Mouse (Mus musculus): Measurements from ENCODE around the gene Cdk13.

Cdk13 gene

DNA sequence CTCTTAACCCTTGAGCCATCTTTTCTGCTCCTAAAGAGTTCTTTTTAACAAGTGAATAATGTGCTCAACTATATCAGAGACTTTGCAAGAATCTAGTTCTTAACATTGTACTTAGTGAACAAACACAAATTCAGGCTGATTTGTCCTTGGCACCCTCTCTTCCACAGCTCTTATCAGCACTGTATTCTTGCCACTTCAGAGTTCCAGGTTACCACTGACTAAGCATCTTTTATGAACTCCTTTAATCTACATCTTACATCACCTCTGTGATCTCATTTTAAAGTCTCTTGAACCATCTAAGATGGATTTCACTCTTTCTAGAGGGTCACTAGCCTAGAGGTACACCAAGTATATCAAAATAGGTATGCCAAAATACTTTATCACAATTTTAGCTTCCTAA, 29.5 kb downstream of the Cdk13 start:
- in situ Hi-C loops (cut with MboI; ENCODE audit: unreplicated experiment in 2 of 2), result no loop called here

DNA sequence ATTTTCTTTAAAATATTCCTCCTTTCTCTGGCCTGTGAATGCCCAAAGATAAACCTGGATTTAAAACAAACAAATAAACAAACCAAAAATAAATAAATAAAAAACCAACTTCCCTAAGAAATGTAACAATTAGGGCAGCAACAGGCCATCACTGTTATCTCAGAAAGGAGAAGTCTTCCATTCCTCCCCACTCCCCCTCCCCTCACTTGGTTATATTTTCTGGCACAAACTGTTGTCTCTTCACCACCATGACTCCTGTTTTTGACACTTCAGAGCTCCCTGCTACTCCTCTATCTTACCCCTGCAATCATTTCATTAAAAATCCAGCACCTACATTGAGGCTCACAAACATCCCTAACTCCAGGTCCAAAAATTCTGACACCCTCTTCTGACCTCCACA, 31.8 kb downstream of the Cdk13 start:
- in situ Hi-C loops (cut with MboI; ENCODE audit: unreplicated experiment in 2 of 2), result no loop called here

DNA sequence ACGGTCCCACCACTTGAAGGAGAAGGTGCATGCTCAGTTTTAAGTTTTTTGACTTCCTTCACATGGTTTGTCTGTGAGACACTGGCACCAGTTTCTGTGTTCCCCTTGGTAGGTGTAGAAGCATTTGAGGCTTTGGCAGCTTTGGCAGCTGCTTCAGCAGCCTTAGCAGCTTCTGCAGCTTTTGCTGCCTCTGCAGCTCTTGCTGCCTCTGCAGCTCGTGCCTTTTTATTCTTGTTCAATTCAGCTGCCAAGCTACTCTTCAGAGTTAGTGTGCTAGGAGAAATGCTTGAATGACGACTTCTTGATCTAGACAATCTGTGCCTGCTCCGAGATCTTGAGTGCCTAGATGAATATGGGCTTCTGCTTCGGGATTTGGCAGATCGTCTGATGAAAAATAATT, 32.3 kb downstream of the Cdk13 start:
- in situ Hi-C loops (cut with MboI; ENCODE audit: unreplicated experiment in 2 of 2), result no loop called here

DNA sequence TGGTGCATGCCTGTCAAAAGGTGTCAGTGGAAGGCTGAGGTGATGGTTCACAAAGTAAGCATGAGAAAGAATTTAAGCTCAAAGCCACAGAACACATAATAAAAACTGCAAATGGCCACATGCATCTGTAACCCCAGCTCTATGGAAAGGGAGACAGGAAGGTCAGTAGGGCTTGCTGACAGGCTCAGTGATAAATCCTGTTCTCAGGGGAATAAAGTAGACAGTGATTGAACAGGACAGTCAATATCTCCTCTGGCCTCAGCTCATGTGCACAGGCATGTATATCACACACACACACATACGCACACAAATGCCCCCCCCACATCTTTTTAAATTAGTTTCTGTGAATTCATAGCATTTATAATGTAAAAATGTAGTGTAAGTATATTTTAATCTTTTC, 42.5 kb downstream of the Cdk13 start:
- in situ Hi-C loops (cut with MboI; ENCODE audit: unreplicated experiment in 2 of 2), result no loop called here

DNA sequence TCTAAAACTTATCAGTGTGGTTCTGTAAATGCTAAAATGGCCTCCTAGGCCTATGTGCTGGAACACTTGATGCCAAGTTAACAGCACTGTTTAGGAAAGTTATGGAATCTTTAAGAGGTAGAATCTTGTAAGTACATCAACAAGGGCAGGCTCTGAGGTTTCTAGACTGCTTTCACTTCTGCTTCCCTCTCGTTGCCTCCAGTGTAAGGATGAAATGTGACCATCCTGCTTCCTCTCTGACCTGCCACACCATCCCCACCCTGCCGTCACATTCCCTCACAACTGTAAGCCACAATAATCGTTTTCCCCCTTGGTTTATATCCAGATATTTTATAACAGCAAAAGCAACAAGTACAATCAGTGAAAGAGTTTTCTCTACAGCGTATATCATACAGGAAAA, 49.9 kb downstream of the Cdk13 start:
- in situ Hi-C loops (cut with MboI; ENCODE audit: unreplicated experiment in 2 of 2), result no loop called here

DNA sequence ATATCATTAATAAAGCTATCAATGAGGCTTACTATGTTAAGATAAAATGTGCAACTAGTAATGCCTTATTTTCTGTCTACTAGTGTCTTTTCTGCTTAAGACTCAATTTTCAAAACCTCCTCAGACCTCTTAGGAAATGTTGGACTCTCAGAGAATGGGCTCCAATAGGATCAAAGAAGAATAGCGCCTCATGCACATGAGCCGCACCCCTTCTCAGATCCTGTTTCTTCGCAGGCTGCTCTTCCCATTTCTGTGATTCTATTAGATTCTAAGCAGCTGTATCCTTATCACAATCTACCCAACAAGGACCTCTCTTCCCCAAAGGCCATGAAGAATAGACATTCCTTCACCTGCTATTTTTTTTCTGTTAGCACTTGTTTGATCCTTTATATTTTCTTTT, 76.1 kb downstream of the Cdk13 start:
- in situ Hi-C loops (cut with MboI; ENCODE audit: unreplicated experiment in 2 of 2), result no loop called here

DNA sequence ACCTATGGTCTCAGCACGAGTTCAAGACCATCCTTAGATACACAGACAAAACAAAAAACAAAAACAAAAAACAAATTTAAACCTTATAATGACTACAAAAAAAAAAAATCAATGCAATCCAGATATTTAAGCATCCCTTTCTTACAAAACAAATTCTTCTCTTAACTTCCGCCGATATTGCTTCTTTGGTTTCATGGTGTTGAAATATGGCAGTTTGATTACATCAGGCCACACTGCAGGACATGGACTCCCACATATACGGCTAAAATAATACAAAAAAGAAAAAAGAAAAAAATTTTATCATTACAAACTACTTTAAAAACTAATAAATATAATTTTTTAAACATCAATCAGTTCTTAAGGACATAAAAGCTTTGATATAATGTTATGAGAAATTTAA, 77.0 kb downstream of the Cdk13 start:
- in situ Hi-C loops (cut with MboI; ENCODE audit: unreplicated experiment in 2 of 2), result no loop called here

DNA sequence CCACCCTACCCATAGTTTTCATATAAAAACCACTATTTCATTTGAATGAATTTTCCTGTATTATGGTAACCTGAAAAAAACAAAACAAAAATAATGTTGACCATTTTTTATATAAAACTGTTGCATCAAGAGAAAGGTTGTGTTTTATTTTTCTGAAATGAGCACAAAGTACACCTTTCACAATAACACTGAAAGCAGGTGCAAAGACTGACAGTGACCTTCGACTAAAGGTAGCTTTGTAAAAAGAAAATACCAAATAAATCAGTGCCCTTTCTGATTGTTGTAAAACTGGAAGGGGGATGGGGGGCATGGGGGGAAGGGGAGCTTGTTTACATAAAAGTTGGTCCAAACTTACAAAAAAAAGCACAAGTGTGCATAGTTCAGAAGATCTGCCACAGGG, 87.5 kb downstream of the Cdk13 start:
- in situ Hi-C loops (cut with MboI; ENCODE audit: unreplicated experiment in 2 of 2), result no loop called here

DNA sequence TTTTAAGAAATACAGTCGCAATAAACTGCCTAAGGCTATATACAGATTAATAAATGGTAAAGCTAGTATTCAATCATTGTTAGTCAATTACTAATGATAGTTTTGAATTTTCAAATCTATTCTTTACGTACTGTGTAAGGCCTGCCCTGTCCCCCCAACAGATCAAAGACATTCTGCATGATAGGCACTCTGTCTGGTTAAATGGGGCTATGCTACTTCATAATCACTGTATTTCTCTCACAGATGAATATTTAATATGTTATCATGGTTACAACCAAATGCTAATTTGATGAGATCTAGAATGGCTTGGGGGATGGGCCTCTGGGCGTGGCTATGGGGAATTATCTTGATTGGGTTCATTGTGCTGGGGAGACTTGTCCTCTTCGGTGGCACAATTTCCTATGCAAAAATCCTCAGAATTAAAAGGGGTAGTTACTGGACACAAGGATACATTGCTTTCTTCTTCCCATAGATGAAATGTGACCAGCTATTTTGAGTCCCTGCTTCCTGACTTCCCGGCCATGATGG, 96.0 kb downstream of the Cdk13 start:
- in situ Hi-C loops (cut with MboI; ENCODE audit: unreplicated experiment in 2 of 2), result no loop called here

DNA sequence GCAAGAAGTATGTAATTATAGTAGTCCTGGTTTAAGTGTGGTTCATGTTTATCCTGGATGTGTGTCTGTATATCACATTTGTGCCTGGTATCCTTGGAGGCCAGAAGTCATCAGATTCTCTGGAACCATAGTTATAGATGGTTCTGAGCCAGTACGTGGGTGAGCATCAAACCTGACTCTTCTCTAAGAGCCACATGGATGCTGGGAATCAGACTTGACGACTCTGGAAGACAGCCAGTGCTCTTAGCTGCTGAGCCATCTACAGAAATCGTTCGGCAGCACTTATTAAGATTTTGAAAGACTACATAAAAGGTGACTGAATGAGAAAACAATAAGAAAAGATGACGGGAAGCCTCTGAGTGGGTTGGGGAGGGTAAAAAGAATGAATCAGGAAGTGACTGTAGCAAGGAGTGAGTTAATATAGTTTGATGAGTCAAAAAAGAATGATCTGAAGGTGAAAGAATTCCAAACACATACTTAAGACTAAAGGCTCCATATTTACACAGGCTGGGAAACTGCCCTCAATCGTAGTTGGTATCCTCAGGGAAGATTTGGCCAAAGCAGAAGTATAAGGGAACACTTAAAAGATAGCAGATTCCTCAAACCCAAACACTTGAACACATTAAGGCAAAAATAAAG, 99.6 kb downstream of the Cdk13 start:
- in situ Hi-C loops (cut with MboI; ENCODE audit: unreplicated experiment in 2 of 2), result no loop called here

DNA sequence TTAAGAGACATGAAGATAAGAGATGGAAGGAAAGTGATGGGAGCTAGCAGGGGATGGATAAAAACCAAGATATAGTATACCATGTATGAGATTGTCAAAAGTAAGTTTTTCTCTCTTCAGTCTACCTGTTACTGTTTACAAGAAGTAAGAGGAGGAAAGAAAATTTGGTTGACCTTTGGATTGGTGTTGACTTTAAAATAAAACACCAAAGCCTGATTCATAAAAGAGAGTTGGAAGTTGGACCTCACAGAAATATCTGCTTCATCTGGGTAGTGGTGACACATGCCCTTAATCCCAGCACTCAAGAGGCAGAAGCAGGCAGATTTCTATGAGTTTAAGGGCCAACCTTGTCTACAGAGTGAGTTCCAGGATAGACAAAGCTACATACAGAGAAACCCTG, 102.6 kb downstream of the Cdk13 start:
- in situ Hi-C loops (cut with MboI; ENCODE audit: unreplicated experiment in 2 of 2), result no loop called here

DNA sequence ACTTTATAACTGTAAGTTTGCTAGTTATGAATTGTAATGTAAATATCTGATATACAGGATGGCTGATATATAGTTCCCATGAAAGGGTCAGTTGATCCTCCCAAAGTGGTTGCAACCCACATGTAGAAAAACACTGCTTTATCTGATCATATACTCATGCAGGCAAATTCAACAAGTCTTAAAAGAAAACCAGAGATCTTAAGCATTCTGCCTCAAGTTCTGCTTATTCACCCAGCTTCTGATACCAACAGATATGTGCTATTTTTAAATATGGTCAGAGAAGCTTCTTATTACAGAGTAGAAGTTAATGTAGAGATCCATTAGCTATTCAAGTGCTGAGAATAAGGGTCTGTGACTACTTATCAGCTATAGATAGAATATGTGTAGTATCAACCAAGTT, 103.6 kb downstream of the Cdk13 start:
- in situ Hi-C loops (cut with MboI; ENCODE audit: unreplicated experiment in 2 of 2), result no loop called here

DNA sequence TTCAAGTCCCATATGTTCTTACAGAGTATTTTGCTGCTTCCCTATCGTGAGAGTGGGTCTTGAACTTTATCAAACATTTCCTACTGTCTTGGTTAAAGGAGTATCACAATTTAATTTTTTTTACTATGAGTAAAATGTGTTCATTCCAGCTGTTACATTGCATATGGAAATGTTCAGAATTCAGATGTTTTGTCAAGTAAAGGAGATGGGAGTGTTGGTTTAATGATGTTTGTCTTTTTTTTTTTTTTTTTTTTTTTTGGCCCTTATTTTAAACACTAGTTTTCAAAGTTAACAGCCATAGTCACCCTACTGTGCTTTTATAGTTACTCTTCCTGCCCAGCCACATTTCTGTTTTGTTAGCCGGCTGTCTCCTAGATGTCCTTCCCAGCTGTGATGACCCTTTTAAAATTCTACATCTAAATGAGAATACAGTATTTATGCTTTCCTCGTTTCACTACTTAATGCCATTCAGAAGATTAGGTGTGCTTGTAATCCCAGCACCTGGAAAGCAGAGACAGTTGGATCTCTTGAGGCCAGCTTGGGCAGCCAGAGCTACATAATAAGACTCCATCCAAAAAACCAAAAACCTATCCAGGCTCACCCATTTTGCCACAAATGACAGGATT, 104.7 kb downstream of the Cdk13 start:
- in situ Hi-C loops (cut with MboI; ENCODE audit: unreplicated experiment in 2 of 2), result no loop called here

DNA sequence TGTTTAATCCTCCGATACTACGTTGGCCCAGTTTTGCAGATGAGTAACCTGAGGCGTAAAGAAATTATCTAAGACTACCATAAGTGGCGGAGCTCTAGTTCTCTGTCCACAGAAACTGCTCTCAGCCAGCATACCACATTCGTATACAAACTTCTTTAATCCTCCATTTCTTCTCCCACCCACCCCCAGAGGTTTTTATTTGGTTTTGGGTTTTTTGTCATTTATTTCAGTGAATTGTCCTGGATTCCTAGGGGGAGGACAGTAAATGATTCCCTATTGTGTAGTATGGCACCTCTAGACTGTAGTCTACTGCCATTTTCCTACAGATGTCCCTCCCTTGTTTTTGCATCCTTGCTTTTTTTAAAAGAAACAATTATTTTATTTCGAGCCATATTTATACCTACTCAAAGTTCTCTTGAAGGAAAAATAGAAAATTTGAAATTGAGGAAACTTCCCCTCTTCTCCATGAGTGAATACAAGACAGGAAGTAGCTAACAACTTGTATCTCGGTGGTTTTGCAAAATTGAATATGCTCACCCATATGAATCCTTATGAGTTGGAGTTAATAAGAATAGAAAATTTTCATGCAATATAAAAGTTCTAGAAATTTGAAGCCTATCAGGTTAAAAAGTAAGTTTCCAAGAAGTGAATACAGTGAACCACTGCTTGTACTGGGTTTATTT, 108.9 kb downstream of the Cdk13 start:
- in situ Hi-C loops (cut with MboI; ENCODE audit: unreplicated experiment in 2 of 2), result no loop called here

DNA sequence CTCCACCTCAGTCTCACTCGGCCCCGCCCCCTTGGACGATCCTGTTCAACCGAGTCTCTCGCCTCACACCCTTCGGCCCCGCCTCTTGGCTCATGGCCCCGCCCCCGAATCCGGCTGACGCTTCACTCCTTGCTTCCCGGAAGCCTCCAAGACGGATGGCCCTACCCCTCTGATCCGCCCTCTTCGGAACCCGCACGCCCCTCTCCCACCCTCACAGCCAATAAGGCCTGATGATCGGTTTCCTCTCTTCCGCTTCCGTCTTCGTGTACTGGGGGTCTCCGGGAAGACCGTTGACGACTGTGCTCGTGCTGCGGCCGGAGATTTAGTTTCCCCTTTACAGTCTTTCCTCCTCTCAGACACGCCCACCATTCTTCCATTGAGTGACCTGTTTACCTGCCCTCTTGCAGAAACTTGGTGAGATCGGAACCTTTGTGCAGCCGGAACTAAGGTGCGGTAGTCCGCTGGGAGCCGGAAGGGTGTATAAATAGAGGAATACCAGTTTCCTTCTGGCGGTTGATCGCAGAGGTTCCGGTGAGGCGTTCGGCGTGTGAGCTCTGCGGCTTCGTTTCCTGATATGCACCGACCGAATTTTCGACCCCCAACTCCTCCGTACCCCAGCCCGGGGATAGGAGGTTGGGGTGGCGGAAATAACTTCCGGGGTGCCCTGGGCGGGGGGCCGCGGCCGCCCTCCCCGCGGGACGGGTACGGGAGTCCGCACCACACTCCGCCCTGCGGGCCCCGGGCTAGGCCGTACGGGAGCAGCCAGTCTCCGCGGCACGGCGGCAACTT, 109.8 kb downstream of the Cdk13 start, which contains the start of the genes Mplkip and Sugct:
Mplkip (plus strand) TSS at position 282 of the 789 bp plus-strand sequence.
Sugct (minus strand) TSS at position 643 of the 789 bp plus-strand sequence.
- in situ Hi-C loops (cut with MboI; ENCODE audit: unreplicated experiment in 2 of 2), result no loop called here

DNA sequence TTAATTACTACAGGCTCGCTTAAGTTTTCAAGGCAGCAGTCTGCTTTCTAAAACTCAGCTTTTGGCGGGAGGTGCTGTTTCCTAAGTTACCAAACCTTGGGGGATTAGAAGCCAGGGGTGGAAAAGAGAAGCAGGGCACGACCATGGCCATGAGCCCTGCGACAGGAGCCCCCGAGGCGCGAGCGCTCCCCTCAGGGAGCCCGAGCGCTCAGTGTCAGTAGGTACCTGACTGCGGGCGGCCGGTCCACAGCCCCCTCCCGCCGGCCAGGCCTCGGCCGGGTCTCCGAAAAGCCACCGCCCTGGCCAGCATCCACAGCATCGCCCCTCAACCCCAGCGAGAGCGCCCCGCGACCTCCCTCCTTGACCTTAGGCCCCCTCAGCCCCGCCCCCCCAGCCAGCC, 110.5 kb downstream of the Cdk13 start:
- in situ Hi-C loops (cut with MboI; ENCODE audit: unreplicated experiment in 2 of 2), result no loop called here

DNA sequence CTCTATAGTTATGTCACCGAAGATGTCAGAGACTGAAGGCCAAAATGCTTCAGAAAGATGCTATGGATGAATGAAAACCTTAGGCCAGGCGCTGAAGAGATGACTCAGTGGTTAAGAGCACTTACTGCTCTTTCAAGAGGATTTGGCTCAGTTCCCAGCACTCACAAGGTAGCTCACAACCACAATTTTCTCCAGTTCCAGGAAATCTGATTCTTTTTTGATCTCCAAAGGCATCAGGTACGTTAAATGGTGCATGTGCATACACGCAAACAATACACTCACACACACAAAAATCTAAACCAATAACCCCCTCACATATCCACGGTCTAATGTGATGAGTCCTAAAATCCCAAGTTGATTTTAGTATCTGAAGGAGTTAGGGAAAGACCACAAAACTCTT, 111.1 kb downstream of the Cdk13 start:
- in situ Hi-C loops (cut with MboI; ENCODE audit: unreplicated experiment in 2 of 2), result no loop called here

DNA sequence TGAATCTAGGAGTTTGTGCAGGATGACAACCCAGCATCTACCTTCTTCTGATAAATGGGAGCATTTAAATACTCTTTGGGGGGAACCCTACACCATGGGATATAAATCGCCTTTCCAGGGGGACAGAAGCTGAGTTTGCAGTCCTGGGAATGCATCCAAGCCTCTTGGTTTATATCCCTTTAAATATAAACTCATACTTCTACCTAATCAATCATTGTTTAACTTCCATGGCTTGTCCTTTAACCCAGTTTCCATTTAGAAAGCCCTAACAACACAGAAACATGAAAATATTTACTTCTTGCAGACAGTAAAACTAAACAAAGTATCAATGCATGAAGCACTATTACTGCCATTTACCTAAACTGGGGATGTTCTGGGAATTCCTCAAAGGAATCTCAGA, 113.5 kb downstream of the Cdk13 start:
- in situ Hi-C loops (cut with MboI; ENCODE audit: unreplicated experiment in 2 of 2), result no loop called here

DNA sequence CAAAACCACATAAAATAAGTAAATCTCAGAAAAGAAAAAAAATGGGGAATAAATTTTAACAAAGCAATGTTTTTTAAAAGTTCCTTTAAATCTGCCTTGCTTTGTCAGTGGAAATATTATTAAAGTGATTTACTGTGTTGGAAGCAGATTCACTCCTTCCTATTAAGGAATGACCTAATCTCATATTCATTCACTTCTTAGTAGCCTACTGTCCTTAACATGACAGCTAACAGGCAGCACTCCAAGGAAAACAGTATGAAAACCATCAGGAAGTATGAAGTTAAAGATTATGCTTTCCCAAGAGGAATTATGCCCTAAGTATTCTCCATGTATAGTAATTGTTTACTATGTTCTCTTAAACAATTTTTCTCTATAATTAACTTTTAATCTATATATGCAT, 114.2 kb downstream of the Cdk13 start:
- in situ Hi-C loops (cut with MboI; ENCODE audit: unreplicated experiment in 2 of 2), result no loop called here

DNA sequence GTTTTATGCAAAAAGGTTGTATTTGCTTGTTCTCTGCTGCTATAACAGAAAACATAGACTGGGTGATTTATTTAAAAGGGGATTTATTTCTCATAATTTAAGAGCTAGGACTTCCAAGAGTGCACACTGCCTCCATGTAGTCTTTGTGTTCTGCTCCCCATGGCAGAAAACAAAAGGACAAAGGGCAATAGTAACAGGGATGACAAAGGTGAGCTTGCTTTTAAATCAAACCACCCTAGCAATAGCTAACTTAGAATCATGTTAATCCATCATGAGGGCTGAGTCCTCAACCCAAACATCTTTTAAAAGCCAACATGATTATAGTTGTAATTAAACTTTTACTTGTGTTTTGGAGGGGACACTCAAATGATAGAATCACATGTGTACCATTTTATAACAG, 115.4 kb downstream of the Cdk13 start:
- in situ Hi-C loops (cut with MboI; ENCODE audit: unreplicated experiment in 2 of 2), result no loop called here

DNA sequence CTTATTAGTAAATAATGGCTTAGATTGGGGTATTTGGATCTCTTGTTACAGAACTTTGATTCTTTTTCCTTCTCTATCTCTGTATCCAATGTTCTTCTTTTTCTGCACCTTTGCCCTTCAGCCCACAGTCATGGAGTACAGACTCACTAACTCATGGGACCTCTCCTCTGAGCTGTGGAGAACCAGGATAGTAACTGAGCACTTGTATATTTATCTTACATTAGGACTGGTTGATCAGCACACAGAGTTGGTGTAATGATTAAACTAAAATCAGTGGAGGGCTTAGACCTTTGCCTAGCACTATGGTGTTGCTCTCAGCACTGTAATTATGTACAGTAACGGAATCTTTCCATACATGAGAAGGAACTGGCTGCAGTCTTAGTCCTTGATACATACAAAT, 133.8 kb downstream of the Cdk13 start:
- in situ Hi-C loops (cut with MboI; ENCODE audit: unreplicated experiment in 2 of 2), result no loop called here

All from v-Abl transformed pro-B cells (cell line).